Mouse (Mus musculus) spleen, adult 2 months (tissue): ENCODE results near the gene Map3k4. TPM values are rescaled to one million over a fixed set of nuclear protein-coding genes. Genes with fewer than 3 reads are reported as not detected.
A peak's percentile ranks its signal among the peaks of the same experiment; 100 is the strongest.

Experiments
- DNase-seq, 2 experiments: peaks; one replicate each; pipeline versions ENCODE4 v3.0.0 to v3.0.0-alpha.2; 2012 to 2021; ENCODE audit warnings: low spot score in 2 of 2, low read depth in 1 of 2
- H3K27ac ChIP-seq: fragments of 200-500 bp; 2 replicates; pipeline ENCODE4 v1.5.1; 2012; ENCODE audit warnings: low read length, inconsistent platforms; ENCODE audit not compliant: insufficient read depth
- H3K27me3 ChIP-seq: fragments of 200-500 bp; 2 replicates; pipeline ENCODE4 v1.6.1; 2012; ENCODE audit warnings: mild to moderate bottlenecking, moderate library complexity, low read length, inconsistent platforms; ENCODE audit not compliant: control insufficient read depth, insufficient read depth
- H3K36me3 ChIP-seq: fragments of 200-500 bp; 2 replicates; pipeline ENCODE4 v1.6.1; 2012; ENCODE audit warnings: mild to moderate bottlenecking, low read length, inconsistent platforms; ENCODE audit not compliant: control insufficient read depth, insufficient read depth
- H3K4me1 ChIP-seq: fragments of 200-500 bp; 2 replicates; pipeline ENCODE4 v1.6.1; 2011; ENCODE audit warnings: inconsistent platforms; ENCODE audit not compliant: control insufficient read depth, insufficient read depth, insufficient read length
- H3K4me3 ChIP-seq: fragments of 200-500 bp; 2 replicates; pipeline ENCODE4 v1.5.1; 2011; ENCODE audit warnings: mild to moderate bottlenecking, inconsistent platforms; ENCODE audit not compliant: insufficient read depth, insufficient read length; ENCODE audit errors: extremely low read depth
- CTCF ChIP-seq: fragments of 200-500 bp; IDR thresholded peaks from 2 replicates; pipeline ENCODE4 v1.5.1; 2011; ENCODE audit warnings: mild to moderate bottlenecking, inconsistent platforms; ENCODE audit not compliant: insufficient read depth, insufficient read length, insufficient replicate concordance; ENCODE audit errors: extremely low read depth
- POLR2A ChIP-seq: fragments of 200-500 bp; IDR thresholded peaks from 2 replicates; pipeline ENCODE4 v1.6.1; 2011; ENCODE audit warnings: low read depth, low read length, inconsistent platforms
- WGBS: fragments of 180-500 bp; shearing (Covaris S2); methylation state at CpG from one replicate; pipeline ENCODE4 v1.1.7; 2018; 5-methylcytosine and 5-hydroxymethylcytosine counted together
- polyA plus RNA-seq: library from polyadenylated mRNA; depleted of rRNA; stranded (reverse); fragments of >200 nt; gene quantifications from 2 replicates; pipeline ENCODE4 v1.2.3, GENCODE M21; 2012

Map3k4 gene
- polyA plus RNA-seq, 1 experiment, result 18.4 TPM

DNA sequence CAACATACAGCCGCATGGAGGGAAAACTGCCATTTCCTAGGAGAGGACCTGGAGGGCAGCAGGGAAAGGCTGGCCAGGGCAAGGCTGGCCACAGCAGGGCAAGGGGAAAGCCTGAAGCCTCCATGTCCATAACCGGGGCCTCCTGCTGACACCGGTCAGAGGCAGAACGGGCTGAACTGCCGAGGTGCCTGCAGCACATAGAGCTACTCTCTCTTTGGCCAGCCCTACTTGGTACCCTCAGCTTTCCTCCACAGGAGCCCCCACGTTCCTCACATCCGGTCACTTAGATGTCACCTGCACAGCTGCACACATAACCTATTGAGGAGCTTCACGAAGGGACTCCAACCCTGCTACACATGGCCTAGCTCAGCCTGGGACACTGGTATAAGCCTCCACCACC lies 9.5 kb downstream of the Map3k4 start:
- no peak for DNase-seq
- Histone ChIP-seq H3K36me3 (no peaks in the 10 kb centered on the region), H3K4me3 (no peak overlapping the region), H3K4me1 (peaks cover 14% of the 10 kb centered on the region; the same call in 1 of the 2 replicates), H3K27me3 (no peaks in the 10 kb centered on the region), H3K27ac (no peak overlapping the region)
- no peak for TF ChIP-seq POLR2A
- no peak for TF ChIP-seq CTCF
- 94% methylated on average over 8 of the region's 8 CpGs for WGBS

DNA sequence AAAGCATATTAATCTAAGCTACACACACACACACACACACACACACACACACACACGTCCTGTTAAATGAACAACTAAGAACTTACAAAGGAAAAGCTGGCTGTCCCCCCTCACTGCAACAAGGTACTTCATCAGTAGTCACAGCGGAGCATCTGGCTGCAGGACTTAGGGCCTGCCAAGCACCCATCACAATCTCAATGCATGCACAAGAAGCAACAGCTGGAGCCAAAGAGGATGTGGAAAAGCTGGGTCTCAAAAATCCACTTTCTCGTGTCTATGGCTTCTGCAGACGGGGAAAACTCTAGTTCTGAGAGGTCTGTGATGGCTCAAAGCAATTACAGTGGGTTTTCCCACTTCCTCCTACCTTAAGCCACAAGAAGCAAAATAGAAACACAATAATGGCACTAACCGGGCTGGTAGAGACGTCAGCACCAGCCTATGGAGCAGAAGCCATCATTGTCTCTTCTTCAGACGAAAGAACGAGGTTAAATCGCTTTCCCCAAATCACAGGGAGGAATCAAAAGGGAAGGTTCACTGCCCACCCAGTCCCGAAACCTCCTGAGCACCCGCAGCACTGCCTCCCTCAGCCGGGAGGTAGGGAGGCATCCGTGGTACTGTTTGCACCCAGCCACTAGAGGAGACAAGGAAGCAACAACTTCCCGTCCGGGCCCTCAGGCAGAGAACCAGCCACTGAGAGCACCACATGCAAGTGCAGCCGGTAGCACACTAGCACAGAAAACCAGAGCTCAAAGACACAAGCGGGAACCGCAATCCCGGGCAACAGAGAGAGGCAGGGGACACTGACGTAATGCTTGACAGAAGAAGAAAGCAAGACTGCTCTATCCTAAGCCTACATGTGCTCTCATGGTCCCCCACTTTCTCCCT lies 11.1 kb downstream of the Map3k4 start:
- Histone ChIP-seq H3K4me3 (peak overlapping the region; percentile 14; the same call in 1 of the 2 replicates), H3K27me3 (no peaks in the 10 kb centered on the region), H3K4me1 (peaks cover 11% of the 10 kb centered on the region; the same call in 1 of the 2 replicates), H3K36me3 (no peaks in the 10 kb centered on the region), H3K27ac (no peak overlapping the region)
- 10% methylated on average over 20 of the region's 20 CpGs for WGBS
- no peak for TF ChIP-seq POLR2A
- no peak for TF ChIP-seq CTCF
- peak; percentile 17 to 42 for DNase-seq

DNA sequence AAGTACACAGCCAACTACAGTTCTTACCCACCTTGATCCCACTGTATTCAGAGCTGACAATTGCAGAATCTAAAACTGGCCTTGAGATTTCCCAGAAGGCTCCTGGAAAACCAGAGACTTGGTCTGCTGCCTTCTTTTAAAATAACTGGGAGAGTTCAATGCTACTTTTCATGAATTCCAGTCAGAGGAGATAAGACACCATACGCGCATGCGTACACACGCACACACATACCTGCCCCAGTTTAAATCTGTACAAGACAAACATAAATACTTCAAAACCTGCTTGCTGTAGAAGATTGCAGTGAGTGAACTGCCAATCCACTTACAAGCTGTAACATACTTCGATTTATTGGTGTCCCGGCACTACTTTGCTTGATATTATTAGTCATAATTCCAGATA lies 13.9 kb downstream of the Map3k4 start:
- Histone ChIP-seq H3K36me3 (no peaks in the 10 kb centered on the region), H3K27me3 (no peaks in the 10 kb centered on the region), H3K4me3 (no peak overlapping the region), H3K27ac (no peak overlapping the region), H3K4me1 (peaks cover 11% of the 10 kb centered on the region; the same call in 1 of the 2 replicates)
- WGBS, result 94% methylated on average over 6 of the region's 6 CpGs
- TF ChIP-seq CTCF (no peak), POLR2A (no peak)
- DNase-seq, result no peak

DNA sequence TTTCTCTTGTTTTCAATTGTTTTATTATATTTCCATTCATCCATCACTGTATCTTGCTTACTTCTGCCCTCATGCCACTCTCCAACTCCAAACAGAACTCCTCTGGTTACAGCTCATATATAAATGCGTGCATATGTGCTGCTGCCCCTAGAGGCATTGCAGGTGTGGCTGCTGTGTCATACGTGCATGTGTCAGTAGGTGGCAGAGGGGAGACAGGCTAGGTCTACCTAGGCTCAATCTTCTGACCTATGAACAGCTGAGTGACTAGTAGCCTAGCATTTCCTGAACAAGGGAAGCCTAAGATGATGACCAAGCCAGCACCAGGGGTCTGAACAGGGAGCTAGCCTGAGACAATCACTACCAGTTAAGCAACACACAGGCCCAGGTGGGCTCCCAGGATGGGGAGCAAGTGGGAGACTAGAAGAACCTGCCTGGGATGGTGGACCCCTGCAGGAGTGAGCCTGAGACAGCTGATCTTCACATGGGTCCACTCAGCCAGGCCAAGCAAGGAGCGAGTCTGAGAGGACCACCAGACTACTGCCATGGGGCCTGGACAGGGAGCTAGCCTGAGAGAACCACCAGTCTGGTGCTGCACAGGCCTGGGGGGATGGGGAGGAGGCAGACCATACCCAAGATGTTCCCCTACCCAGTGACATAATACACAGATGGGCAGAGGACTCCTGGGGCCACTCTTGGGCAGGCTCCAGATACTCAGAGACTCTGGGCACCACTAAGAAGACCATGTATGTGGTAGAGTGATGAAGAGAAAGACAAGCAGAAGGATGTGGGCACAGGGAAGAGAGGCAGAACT lies 17.5 kb downstream of the Map3k4 start:
- Histone ChIP-seq H3K4me1 (no peaks in the 10 kb centered on the region), H3K4me3 (no peak overlapping the region), H3K27me3 (no peaks in the 10 kb centered on the region), H3K36me3 (no peaks in the 10 kb centered on the region), H3K27ac (no peak overlapping the region)
- peak; percentile 39 to 75 for DNase-seq
- TF ChIP-seq CTCF (peak; percentile 82; the same call in 1 of the 2 replicates), POLR2A (no peak)
- WGBS, result 44% methylated on average over 3 of the region's 3 CpGs

DNA sequence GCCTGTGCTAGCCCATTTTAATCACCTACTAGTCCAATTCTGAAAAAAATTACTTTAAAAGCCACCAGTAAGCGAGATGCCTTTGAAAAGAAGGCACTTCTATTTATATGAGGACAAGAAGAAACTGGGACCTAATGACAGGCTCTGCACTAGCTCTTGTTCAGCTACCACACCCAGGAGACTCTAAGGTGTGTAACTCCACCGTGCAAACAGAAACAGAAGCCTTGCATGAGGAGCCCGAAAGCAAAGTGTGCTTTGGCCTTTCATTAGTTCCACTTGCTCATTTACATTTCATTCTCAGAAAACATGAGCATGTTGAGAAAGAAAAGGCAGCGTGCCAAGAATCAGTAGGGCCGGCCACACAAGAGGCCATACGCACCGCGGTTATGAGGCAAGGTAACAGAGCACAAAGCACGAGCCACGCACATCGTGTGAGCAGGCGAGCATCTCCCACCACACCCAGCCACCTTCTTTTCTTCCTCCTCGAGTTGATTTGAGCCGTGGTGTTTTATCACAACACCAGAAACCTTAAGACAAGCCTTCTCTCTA lies 18.4 kb downstream of the Map3k4 start:
- WGBS, result 90% methylated on average over 14 of the region's 14 CpGs
- H3K27me3 ChIP-seq, result no peaks in the 10 kb centered on the region
- TF ChIP-seq POLR2A, result no peak
- no peak for TF ChIP-seq CTCF
- no peaks in the 10 kb centered on the region for H3K4me1 ChIP-seq
- no peak overlapping the region for H3K4me3 ChIP-seq
- no peak overlapping the region for H3K27ac ChIP-seq
- no peak for DNase-seq
- H3K36me3 ChIP-seq, result no peaks in the 10 kb centered on the region

DNA sequence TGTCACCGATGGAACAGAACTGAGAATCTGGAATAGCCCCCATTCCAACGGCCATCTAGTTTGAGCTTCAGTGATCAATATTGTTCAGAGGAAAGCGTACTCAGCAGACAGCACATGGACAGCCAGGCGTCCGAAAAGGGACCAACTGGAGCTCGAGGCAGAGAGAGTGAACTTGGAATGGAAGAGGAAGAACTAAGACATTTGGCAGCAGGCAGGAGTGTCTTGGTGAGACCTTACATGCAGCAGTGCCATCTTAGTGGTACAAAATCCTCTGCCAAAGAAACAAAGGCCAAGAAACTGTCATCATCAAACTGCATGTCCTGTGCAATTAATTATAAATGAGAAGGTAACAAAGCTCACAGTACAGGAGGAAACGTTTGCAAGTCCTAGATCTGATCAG lies 19.2 kb downstream of the Map3k4 start:
- Histone ChIP-seq H3K36me3 (no peaks in the 10 kb centered on the region), H3K27me3 (no peaks in the 10 kb centered on the region), H3K4me1 (no peaks in the 10 kb centered on the region), H3K27ac (no peak overlapping the region), H3K4me3 (no peak overlapping the region)
- 92% methylated on average over 7 of the region's 7 CpGs for WGBS
- no peak for DNase-seq
- TF ChIP-seq CTCF (no peak), POLR2A (no peak)

DNA sequence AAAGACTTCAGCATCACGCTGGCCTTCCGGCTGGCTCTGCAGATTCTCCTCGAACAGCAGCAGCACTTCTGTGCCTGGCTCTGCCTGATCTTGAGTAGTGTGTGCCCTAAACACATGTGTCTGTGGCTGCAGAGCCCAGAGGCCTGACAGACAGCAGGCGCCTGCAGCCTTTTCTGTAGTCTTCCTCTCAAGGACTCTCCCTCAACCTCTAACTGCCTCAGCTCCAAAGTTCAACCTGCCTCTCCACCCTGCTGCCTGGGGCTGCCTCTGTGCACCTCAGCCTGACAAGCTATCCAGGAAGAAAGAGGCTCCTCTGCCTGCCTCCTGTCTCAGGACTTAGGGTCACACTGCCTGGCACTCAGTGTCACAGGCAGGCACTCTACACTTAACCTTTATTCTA lies 20.6 kb downstream of the Map3k4 start:
- DNase-seq, result no peak
- H3K4me3 ChIP-seq, result no peak overlapping the region
- TF ChIP-seq POLR2A (no peak), CTCF (no peak)
- no peaks in the 10 kb centered on the region for H3K27me3 ChIP-seq
- H3K27ac ChIP-seq, result no peak overlapping the region
- WGBS, result 86% methylated on average over 4 of the region's 4 CpGs
- H3K4me1 ChIP-seq, result no peaks in the 10 kb centered on the region
- H3K36me3 ChIP-seq, result no peaks in the 10 kb centered on the region
